26 mouse cellular contexts compared by ENCODE assay signal in genomic region chr8:26436236-26436635, GRCm38 (mm10).
A peak's percentile ranks its signal among the peaks of the same experiment; 100 is the strongest.
DNase-seq lines count a peak whose midpoint lies in the region; ATAC-seq and TF ChIP-seq lines count a peak whose summit lies in the region.
"Had no signal": no experiment of that assay in that cellular context is flagged by ENCODE, and none has a peak within 500 bp of the region (broad histone marks: within the 10 kb centered on the region; RNA-seq: fewer than 3 reads in every experiment).

No protein-coding gene starts in this region.

- intact Hi-C loops in left cerebral cortex, postnatal 25 days (cut with DNase I) = no loop called here

- TF ChIP-seq CTCF in thymus, adult 2 months (IDR thresholded peaks at IDR 0.05; ENCODE audit: borderline replicate concordance, control insufficient read depth, extremely low read depth, insufficient read depth, low read length, poor library complexity) = no peak

- H3K4me1 ChIP-seq in midbrain, embryonic 11.5 days (ENCODE audit: control insufficient read depth, insufficient read depth, low read length) = peaks cover 2% of the 10 kb centered on the region; the same call in 1 of the 2 replicates
- no peaks in the 10 kb centered on the region for H3K4me1 ChIP-seq in midbrain, embryonic 14.5 days (ENCODE audit: control insufficient read depth, insufficient read depth, low read length)
- H3K4me1 ChIP-seq in thymus, adult 2 months (replicated peaks; ENCODE audit: control insufficient read depth, insufficient read depth, low read length) = no peaks in the 10 kb centered on the region
- no peaks in the 10 kb centered on the region for H3K4me1 ChIP-seq in forebrain, embryonic 11.5 days (replicated peaks; ENCODE audit: control insufficient read depth, insufficient read depth, low read length)
- H3K4me1 ChIP-seq: forebrain, embryonic 13.5 days had no signal

- no peak overlapping the region for H3K4me3 ChIP-seq in midbrain, embryonic 11.5 days (ENCODE audit: low read depth, low read length)
- no peak overlapping the region for H3K4me3 ChIP-seq in midbrain, embryonic 14.5 days (replicated peaks; ENCODE audit: low read depth, low read length)
- H3K4me3 ChIP-seq in thymus, adult 2 months (ENCODE audit: control insufficient read depth, insufficient read depth, low read length) = no peak overlapping the region
- no peak overlapping the region for H3K4me3 ChIP-seq in forebrain, embryonic 11.5 days (ENCODE audit: low read depth, low read length)
- H3K4me3 ChIP-seq: embryonic facial prominence, embryonic 10.5 days; embryonic facial prominence, embryonic 12.5 days; forebrain, embryonic 10.5 days; forebrain, embryonic 13.5 days; forebrain, embryonic 15.5 days had no signal

- WGBS in midbrain, embryonic 11.5 days = 89% methylated on average over 11 of the region's 11 CpGs
- 92% methylated on average over 11 of the region's 11 CpGs for WGBS in midbrain, embryonic 14.5 days
- WGBS in thymus, adult 2 months = 92% methylated on average over 11 of the region's 11 CpGs
- 90% methylated on average over 11 of the region's 11 CpGs for WGBS in forebrain, embryonic 11.5 days

- no peak for TF ChIP-seq POLR2A in thymus, adult 2 months (IDR thresholded peaks at IDR 0.05; ENCODE audit: control insufficient read depth, extremely low read depth, insufficient read depth, low read length, poor library complexity)

- H3K4me2 ChIP-seq in midbrain, embryonic 11.5 days = no peak overlapping the region
- no peak overlapping the region for H3K4me2 ChIP-seq in midbrain, embryonic 14.5 days (ENCODE audit: low read length)
- no peak overlapping the region for H3K4me2 ChIP-seq in forebrain, embryonic 11.5 days (ENCODE audit: low read depth, low read length, severe bottlenecking)
- H3K4me2 ChIP-seq: embryonic facial prominence, embryonic 12.5 days; forebrain, embryonic 13.5 days; forebrain, embryonic 15.5 days had no signal

- H3K27ac ChIP-seq in midbrain, embryonic 11.5 days (ENCODE audit: low read depth, low read length) = no peak overlapping the region
- H3K27ac ChIP-seq in midbrain, embryonic 14.5 days (replicated peaks; ENCODE audit: low read depth, low read length) = no peak overlapping the region
- H3K27ac ChIP-seq in thymus, adult 2 months (ENCODE audit: control insufficient read depth, insufficient read depth, low read length) = peak overlapping the region; percentile 29; the same call in 1 of the 2 replicates
- H3K27ac ChIP-seq in forebrain, embryonic 11.5 days (ENCODE audit: low read depth, low read length) = no peak overlapping the region
- H3K27ac ChIP-seq: embryonic facial prominence, embryonic 10.5 days; embryonic facial prominence, embryonic 12.5 days; forebrain, embryonic 10.5 days; forebrain, embryonic 13.5 days; forebrain, embryonic 15.5 days had no signal

- H3K9ac ChIP-seq in midbrain, embryonic 11.5 days (ENCODE audit: low read length) = no peak overlapping the region
- no peak overlapping the region for H3K9ac ChIP-seq in midbrain, embryonic 14.5 days (replicated peaks; ENCODE audit: low read length)
- H3K9ac ChIP-seq in forebrain, embryonic 11.5 days (ENCODE audit: low read length) = no peak overlapping the region
- H3K9ac ChIP-seq: embryonic facial prominence, embryonic 12.5 days; forebrain, embryonic 13.5 days; forebrain, embryonic 15.5 days; forebrain, postnatal 0 days had no signal

- no peak for ATAC-seq in midbrain, embryonic 11.5 days (ENCODE audit: low FRiP score)
- no peak for ATAC-seq in midbrain, embryonic 14.5 days (ENCODE audit: low FRiP score, low TSS enrichment)
- ATAC-seq in forebrain, embryonic 11.5 days (replicated peaks; ENCODE audit: low FRiP score) = no peak
- ATAC-seq: activated CD4-positive, CD25-positive, alpha-beta regulatory T cell, adult 4 months; CD4-positive, CD25-positive, alpha-beta regulatory T cell, adult 4 months; forebrain, embryonic 13.5 days; forebrain, embryonic 15.5 days; forebrain, postnatal 0 days; Patski had no signal

- H3K36me3 ChIP-seq in midbrain, embryonic 11.5 days (ENCODE audit: control insufficient read depth, insufficient read depth, low read length) = no peaks in the 10 kb centered on the region
- no peaks in the 10 kb centered on the region for H3K36me3 ChIP-seq in midbrain, embryonic 14.5 days (ENCODE audit: control insufficient read depth, insufficient read depth, low read length)
- no peaks in the 10 kb centered on the region for H3K36me3 ChIP-seq in thymus, adult 2 months (ENCODE audit: control insufficient read depth, insufficient read depth, low read length)
- no peaks in the 10 kb centered on the region for H3K36me3 ChIP-seq in forebrain, embryonic 11.5 days (ENCODE audit: control insufficient read depth, insufficient read depth, low read length)
- H3K36me3 ChIP-seq: embryonic facial prominence, embryonic 10.5 days; embryonic facial prominence, embryonic 12.5 days; forebrain, embryonic 10.5 days; forebrain, embryonic 15.5 days; G1E had no signal

- H3K27me3 ChIP-seq in midbrain, embryonic 11.5 days (ENCODE audit: control insufficient read depth, insufficient read depth, low read length) = no peaks in the 10 kb centered on the region
- H3K27me3 ChIP-seq in midbrain, embryonic 14.5 days (ENCODE audit: control insufficient read depth, insufficient read depth, low read length) = no peaks in the 10 kb centered on the region
- H3K27me3 ChIP-seq in thymus, adult 2 months (ENCODE audit: control insufficient read depth, insufficient read depth, low read length) = no peaks in the 10 kb centered on the region
- no peaks in the 10 kb centered on the region for H3K27me3 ChIP-seq in forebrain, embryonic 11.5 days (ENCODE audit: control insufficient read depth, insufficient read depth, low read length)
- H3K27me3 ChIP-seq: CH12.LX; embryonic facial prominence, embryonic 12.5 days; forebrain, embryonic 13.5 days; forebrain, embryonic 15.5 days had no signal

- no peaks in the 10 kb centered on the region for H3K9me3 ChIP-seq in midbrain, embryonic 11.5 days (ENCODE audit: control insufficient read depth, low read length)
- H3K9me3 ChIP-seq in midbrain, embryonic 14.5 days (ENCODE audit: control insufficient read depth, low read length) = no peaks in the 10 kb centered on the region
- no peaks in the 10 kb centered on the region for H3K9me3 ChIP-seq in forebrain, embryonic 11.5 days (ENCODE audit: control insufficient read depth, low read length)
- H3K9me3 ChIP-seq: embryonic facial prominence, embryonic 10.5 days; embryonic facial prominence, embryonic 12.5 days; forebrain, embryonic 10.5 days; forebrain, embryonic 13.5 days; forebrain, embryonic 15.5 days; G1E had no signal

- peak; percentile 64 for DNase-seq in midbrain, embryonic 11.5 days (ENCODE audit: low spot score, missing footprints)
- DNase-seq in midbrain, embryonic 14.5 days = no peak
- no peak for DNase-seq in thymus, adult 2 months
- DNase-seq in thymus, postnatal 4 days = no peak
- peak; percentile 25 for DNase-seq in fibroblast of lung, adult 2 months (ENCODE audit: low read depth)
- DNase-seq in left cerebral cortex, postnatal 25 days (ENCODE audit: low spot score in 2 of 2) = no peak
- no peak for DNase-seq in forebrain, embryonic 11.5 days (ENCODE audit: low spot score)
- DNase-seq: adrenal gland, adult 8-10 months; adrenal gland, postnatal 14 days; adrenal gland, postnatal 36 days; B cell, adult 2 months; cerebellum, adult 11-12 months; cerebellum, adult 2 months; cerebellum, adult 9-10 months; cerebellum, postnatal 10 days; forebrain, postnatal 0 days had no signal

Comparison
In these comparisons a context has a peak if more than half of its experiments do, and no peak if none do; other contexts are left out.
1. DNase-seq: peak in midbrain, embryonic 11.5 days (single experiment) and fibroblast of lung, adult 2 months (single experiment); none in midbrain, embryonic 14.5 days (single experiment), thymus, adult 2 months (single experiment), thymus, postnatal 4 days (single experiment), left cerebral cortex, postnatal 25 days (0 of 2) and forebrain, embryonic 11.5 days (single experiment).